Mouse (Mus musculus) heart, adult 11 months (tissue): Measurements from ENCODE around the gene Sptb.
A peak's percentile ranks its signal among the peaks of the same experiment; 100 is the strongest.

Experiments used
- DNase-seq: peaks from one replicate; pipeline ENCODE4 v3.0.0; 2022

Gene Sptb

DNA sequence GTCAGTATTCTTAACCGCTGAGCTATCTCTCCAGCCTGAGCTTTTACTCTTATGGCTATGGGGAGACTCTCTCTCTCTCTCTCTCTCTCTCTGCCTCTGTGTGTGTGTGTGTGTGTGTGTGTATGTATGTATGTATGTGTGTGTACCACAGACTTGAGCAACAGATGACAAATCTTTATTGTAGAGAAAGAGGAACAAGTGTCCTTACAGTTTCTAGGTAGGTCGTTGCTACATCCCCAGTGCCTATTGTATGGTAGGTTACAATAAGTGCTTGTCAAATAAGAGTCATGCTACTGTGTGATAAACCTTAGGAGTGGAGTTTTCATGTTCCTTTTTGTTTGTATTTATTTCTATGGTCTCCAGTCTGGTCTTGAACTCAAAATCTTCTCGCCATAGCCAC, 170.2 kb downstream of the Sptb start:
- no peak for DNase-seq

DNA sequence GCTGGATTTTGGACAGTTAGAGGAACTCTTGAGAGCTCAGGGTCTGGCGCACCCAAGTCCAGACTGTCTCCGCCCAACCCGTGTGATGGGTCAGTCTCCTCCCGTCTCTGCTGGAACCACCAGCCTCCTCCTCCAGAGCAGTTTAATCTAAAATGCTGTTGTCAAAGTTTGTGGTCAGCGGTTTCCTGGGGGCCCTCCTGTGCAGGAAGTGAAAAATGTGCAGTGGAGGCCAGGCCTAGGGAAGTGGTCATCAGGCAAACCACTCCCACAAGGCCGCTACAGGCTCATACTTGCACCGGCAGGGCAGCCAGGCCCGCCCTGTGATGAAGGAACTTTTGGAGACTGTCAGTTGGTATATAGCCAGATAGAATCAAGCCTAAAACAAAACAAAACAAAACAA, 172.9 kb downstream of the Sptb start:
- peak; percentile 99 for DNase-seq

- peak; percentile 94 for DNase-seq
Measured at GRCm38 (mm10) chr12:76536591-76537153, 173.7 kb downstream of the Sptb start.

GRCm38 (mm10) chr12:76535471-76535900, 174.9 kb downstream of the Sptb start:
- DNase-seq = peak; percentile 98

- peak; percentile 95 for DNase-seq
Measured at GRCm38 (mm10) chr12:76534641-76535283, 175.6 kb downstream of the Sptb start.

DNA sequence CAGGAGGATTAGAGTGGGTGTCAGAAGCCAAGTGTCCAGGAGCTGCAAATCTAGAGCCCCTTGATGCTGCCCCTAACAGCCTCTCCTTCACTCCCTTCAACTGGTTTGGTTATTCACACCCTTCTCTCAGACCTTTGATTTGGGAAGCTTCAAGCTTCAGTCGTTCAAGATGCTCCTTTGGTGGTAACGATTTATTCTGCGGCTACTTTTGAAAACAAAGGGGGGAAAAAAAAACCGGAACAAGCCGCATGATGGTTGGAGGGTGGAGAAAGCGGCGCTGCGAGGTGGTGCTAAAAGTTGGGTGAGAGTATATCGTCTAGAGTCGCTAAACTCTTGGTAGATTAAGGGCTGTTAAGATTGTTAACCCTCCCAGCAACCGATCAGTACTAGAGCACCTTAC, 176.1 kb downstream of the Sptb start:
- no peak for DNase-seq

DNA sequence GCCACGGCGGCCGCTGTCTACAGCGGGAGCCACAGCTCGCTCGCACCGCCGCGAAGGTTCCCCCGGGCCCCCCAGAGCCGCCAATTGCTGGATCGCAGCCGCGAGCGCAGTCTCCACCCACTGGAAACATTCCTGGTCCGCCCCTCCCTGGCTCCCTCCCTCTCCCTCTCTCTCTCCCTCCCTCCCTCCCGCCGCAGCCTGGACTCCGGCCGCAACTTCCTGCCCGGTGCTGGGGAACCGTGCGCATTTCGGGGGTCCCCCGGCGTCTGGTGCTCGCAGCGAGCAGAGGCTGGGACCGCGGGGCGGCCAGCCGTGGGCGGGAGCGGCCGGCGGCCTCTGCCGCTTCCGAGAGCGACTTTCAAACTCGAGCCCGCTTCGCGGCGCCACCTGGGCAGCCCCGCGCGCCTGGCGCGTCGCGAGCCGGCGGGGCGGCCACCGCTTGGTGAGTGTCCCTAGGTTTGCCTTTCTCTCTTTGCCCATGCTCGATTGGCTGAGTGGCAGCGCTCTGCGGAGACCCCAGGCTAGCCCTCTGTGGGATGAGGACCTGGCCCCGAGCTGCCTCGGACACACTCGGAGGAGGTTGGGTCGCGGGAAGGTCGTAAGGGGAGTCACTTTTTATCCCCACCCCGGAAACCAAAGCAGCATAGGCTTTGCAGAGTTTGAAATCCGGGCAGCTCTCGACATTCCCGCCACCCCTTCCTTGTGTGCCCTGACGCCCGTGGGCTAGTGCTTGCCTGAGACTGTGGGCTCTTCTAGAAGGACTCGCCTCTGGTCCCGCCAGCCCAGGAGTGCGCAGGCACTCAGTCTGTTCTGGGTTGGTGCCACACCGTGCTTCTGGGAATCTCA, 176.7 kb downstream of the Sptb start:
- peak; percentile 99 for DNase-seq

- DNase-seq = no peak
Measured at GRCm38 (mm10) chr12:76532926-76533376, 177.4 kb downstream of the Sptb start.

DNA sequence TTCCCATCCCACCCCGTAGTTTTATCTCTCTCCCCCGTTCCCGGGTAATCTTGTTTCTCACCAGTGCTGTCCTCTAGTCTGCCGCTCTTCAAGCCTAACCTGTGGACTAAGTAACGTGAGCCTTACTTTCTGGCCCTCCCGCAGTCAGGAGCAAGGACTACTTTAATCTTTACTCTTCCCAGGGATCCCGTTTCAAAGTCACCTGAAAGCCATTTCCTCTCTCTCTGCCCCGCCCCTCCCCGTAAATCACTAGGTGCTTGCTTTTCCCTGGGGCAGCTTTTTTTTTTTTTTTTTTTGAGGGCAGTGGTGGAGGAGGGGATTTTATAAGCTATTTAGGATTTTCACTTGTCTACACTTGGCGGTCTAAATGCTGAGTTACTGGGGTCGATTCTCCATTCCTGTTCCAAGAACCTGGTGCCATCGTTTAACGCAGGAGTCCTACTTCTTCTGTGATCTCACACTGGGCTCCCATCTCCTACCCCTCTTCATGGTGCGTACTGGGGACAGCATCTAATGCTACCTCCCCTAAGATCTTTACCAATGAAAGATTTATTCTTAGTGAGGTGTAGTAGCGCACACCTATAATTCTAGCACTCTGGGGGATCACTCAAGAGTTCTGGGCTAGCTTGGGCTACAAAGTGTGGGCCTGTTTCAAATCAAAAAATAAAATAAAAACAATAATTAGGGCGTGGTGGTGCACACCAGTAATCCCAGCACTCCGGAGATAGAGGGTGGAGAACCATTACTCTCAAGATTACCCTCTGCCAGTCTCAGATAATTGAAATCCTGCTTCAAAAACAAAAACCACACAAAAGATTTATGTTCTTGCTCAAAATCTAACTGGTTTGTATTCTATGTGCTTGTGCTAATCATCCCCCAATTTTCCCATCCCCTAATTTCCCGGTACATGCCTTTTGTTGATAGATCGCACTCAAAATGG, 178.1 kb downstream of the Sptb start:
- DNase-seq = peak; percentile 82

DNA sequence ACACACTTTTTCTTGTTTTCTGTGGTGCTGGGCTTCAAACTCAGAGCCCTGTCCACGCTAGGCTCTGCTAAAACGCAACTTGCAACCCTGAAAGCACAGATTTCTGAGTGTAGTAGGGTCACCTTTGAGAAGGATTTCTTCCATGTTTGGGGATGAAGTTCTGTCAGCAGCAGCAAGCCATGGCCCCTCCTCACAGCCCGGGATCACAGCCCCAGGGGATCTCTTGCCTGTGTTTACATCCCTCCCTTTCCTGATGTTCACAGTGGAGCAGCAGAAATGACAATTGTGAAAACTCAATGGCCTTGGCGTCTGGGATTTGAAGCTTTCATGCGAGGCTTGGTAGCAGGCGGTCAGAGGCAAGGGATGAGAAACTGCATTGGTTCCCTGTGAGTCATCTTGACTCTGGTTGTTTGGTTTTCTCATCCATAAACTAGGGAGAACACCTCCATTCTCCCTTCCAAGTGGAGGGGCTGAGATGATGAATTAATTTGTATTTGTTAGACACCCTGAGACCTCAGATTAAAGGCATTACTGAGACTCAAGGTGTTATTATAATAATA, 179.7 kb downstream of the Sptb start, which contains the start of gene Plekhg3:
TSS of gene Plekhg3 (plus strand) at position 312 of the 560 bp plus-strand sequence.
- peak; percentile 91 for DNase-seq
